Mouse (Mus musculus) intestine, embryonic 14.5 days (tissue): Measurements from ENCODE around the gene Gm48552. TPM values are rescaled to one million over a fixed set of nuclear protein-coding genes. Genes with fewer than 3 reads are reported as not detected.

ENCODE experiments used
- ATAC-seq: fragments of 200-750 bp; cut with Nextera tagmentation; replicated peaks from 2 replicates; pipeline ENCODE4 v1.8.0; 2017; ENCODE audit warnings: low read depth, moderate number of reproducible peaks, moderate TSS enrichment, moderate library complexity; ENCODE audit not compliant: low FRiP score, low TSS enrichment
- DNase-seq: peaks from one replicate; pipeline ENCODE4 v3.0.0-alpha.2; 2018; ENCODE audit warnings: low spot score
- H3K27ac ChIP-seq: fragments of 300-500 bp; sonication (generic); 2 replicates; pipeline ENCODE4 v1.5.1; 2014; ENCODE audit warnings: low read depth, mild to moderate bottlenecking, control low read depth
- H3K27me3 ChIP-seq: fragments of 300-500 bp; sonication (generic); replicated peaks from 2 replicates; pipeline ENCODE4 v1.6.1; 2014; ENCODE audit warnings: low read length, control low read depth; ENCODE audit not compliant: control insufficient read depth, insufficient read depth
- H3K36me3 ChIP-seq: fragments of 300-500 bp; sonication (generic); 2 replicates; pipeline ENCODE4 v1.6.1; 2014; ENCODE audit warnings: low read length, control low read depth; ENCODE audit not compliant: control insufficient read depth, insufficient read depth
- H3K4me1 ChIP-seq: fragments of 300-500 bp; sonication (generic); replicated peaks from 2 replicates; pipeline ENCODE4 v1.6.1; 2014; ENCODE audit warnings: low read length, control low read depth, mixed read lengths; ENCODE audit not compliant: control insufficient read depth, insufficient read depth
- H3K4me2 ChIP-seq: fragments of 300-500 bp; sonication (generic); 2 replicates; pipeline ENCODE4 v1.6.1; 2014; ENCODE audit warnings: low read length
- H3K4me3 ChIP-seq: fragments of 300-500 bp; sonication (generic); 2 replicates; pipeline ENCODE4 v1.5.1; 2014; ENCODE audit warnings: low read depth, low read length, control low read depth, mixed read lengths
- H3K9ac ChIP-seq: fragments of 300-500 bp; sonication (generic); 2 replicates; pipeline ENCODE4 v1.6.1; 2014; ENCODE audit warnings: mild to moderate bottlenecking, low read length
- H3K9me3 ChIP-seq: fragments of 300-500 bp; sonication (generic); 2 replicates; pipeline ENCODE4 v1.6.1; 2016; ENCODE audit warnings: low read length, control low read depth; ENCODE audit not compliant: control insufficient read depth
- WGBS: fragments of 180-500 bp; shearing (Covaris S2); extraction: QIAGEN DNeasy Blood & Tissue Kit; methylation state at CpG from one replicate; pipeline ENCODE4 v1.1.7; 2014; 5-methylcytosine and 5-hydroxymethylcytosine counted together
- polyA plus RNA-seq: library from polyadenylated mRNA; unstranded; fragments of >200 nt; fragmentation: Nextera tagmentation; extraction: Ambion mirVana; gene quantifications from 2 replicates; pipeline ENCODE4 v1.2.1, GENCODE M21; 2014

Gene Gm48552
- 0.37 and 0.44 TPM in 2 replicates for polyA plus RNA-seq

- H3K4me1 ChIP-seq = peaks cover 26% of the 10 kb centered on the region
- H3K36me3 ChIP-seq = peaks cover 32% of the 10 kb centered on the region
- no peaks in the 10 kb centered on the region for H3K27me3 ChIP-seq
- no peak within 1 kb of the TSS for H3K4me3 ChIP-seq
- H3K9me3 ChIP-seq = no peaks in the 10 kb centered on the region
- H3K9ac ChIP-seq = no peak within 1 kb of the TSS
- DNase-seq = no peak
- H3K4me2 ChIP-seq = no peak within 1 kb of the TSS
- ATAC-seq = no peak
- 50% methylated on average over 5 of the region's 5 CpGs for WGBS
- H3K27ac ChIP-seq = no peak within 1 kb of the TSS
Measured at GRCm38 (mm10) chr10:81388505-81389055, at the start of gene Gm48552. TSS of gene Gm48552 (plus strand) at chr10:81389005.

GRCm38 (mm10) chr10:81340551-81341332, 48.1 kb upstream of the Gm48552 start:
- Histone ChIP-seq H3K9ac (no peak overlapping the region), H3K4me2 (no peak overlapping the region), H3K4me3 (no peak overlapping the region), H3K27ac (no peak overlapping the region), H3K27me3 (peaks cover 36% of the 10 kb centered on the region), H3K36me3 (no peaks in the 10 kb centered on the region), H3K4me1 (peaks cover 19% of the 10 kb centered on the region), H3K9me3 (no peaks in the 10 kb centered on the region)
- no peak for ATAC-seq
- no peak for DNase-seq
- WGBS = 43% methylated on average over 17 of the region's 17 CpGs

- H3K4me2 ChIP-seq = no peak overlapping the region
- no peak overlapping the region for H3K9ac ChIP-seq
- H3K27me3 ChIP-seq = peaks cover 36% of the 10 kb centered on the region
- no peak overlapping the region for H3K27ac ChIP-seq
- no peak for ATAC-seq
- no peaks in the 10 kb centered on the region for H3K9me3 ChIP-seq
- whole genome bisulfite sequencing = 34% methylated on average over 16 of the region's 16 CpGs
- no peaks in the 10 kb centered on the region for H3K36me3 ChIP-seq
- peaks cover 15% of the 10 kb centered on the region for H3K4me1 ChIP-seq
- peak; percentile 87 for DNase-seq
- no peak overlapping the region for H3K4me3 ChIP-seq
Measured at GRCm38 (mm10) chr10:81341333-81341949, 47.4 kb upstream of the Gm48552 start.

- peaks cover 6% of the 10 kb centered on the region for H3K36me3 ChIP-seq
- no peaks in the 10 kb centered on the region for H3K9me3 ChIP-seq
- peak within 1 kb of the TSS; percentile 44 for H3K4me3 ChIP-seq
- peaks cover 33% of the 10 kb centered on the region for H3K27me3 ChIP-seq
- ATAC-seq (no peak), DNase-seq (no peak)
- H3K9ac ChIP-seq = peak within 1 kb of the TSS; percentile 48
- H3K4me1 ChIP-seq = peaks cover 22% of the 10 kb centered on the region
- peak within 1 kb of the TSS; percentile 84 for H3K4me2 ChIP-seq
- H3K27ac ChIP-seq = no peak within 1 kb of the TSS
- WGBS = 4% methylated on average over 56 of the region's 67 CpGs
Measured at GRCm38 (mm10) chr10:81342686-81343505, 45.9 kb upstream of the Gm48552 start, which contains the start of gene Gipc3. TSS of gene Gipc3 (minus strand) at chr10:81343266.

DNA sequence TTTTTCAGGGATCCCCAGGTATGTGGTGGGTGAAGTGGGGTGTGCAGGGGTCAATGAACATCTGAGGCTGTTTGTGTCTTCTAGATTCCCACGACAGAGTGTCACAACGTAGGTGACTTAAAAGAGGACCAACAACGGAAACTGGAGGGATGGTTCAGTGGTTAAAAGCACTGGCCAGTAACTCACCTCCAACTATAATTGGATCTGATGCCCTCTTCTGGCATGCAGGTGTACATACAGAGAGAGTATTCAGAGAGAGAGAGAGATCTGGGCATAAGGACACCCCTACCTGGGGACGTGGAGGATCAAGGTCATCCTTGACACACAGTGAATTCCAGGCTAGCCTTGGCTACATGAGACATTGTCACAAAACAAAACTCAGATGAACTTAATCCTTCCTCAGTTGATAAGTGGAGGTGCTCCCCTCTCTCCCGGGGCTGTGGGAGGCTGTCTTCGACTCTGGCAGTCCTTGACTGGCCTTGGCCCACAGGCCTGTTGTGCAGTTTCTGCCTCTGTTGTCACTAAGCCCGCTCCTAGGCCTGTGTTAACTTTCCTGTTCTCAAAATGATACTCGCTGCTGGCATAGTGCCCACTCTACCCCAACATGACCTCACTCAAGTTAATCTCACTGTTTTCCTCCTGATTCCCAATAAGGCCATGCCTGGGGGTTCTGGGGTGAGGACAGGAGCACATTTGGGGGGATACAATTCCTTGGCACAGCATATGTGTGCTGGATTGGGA, 44.2 kb upstream of the Gm48552 start:
- 51% methylated on average over 8 of the region's 8 CpGs for WGBS
- ATAC-seq = no peak

DNA sequence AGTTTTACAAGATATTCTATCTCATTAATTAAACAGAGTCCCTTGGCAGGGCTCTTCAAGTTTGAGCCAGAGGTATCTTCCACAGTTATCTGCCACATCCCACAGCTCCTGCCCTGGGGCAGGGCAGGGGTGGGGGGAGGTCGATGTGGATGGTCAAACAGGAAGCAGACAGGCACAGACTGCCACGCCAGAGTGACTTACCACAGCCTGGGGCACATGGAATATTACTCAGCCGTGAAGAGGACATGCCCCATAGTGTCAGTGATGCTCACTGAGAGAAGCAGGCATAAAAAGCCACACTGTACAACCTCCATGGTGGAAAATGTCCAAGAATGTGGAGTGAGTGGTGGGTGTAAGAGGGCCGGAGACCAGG, 43.7 kb upstream of the Gm48552 start:
- no peak overlapping the region for H3K27ac ChIP-seq
- no peaks in the 10 kb centered on the region for H3K9me3 ChIP-seq
- no peak overlapping the region for H3K4me3 ChIP-seq
- peaks cover 33% of the 10 kb centered on the region for H3K27me3 ChIP-seq
- H3K9ac ChIP-seq = no peak overlapping the region
- H3K36me3 ChIP-seq = peaks cover 6% of the 10 kb centered on the region
- H3K4me1 ChIP-seq = peaks cover 34% of the 10 kb centered on the region
- 89% methylated on average over 4 of the region's 4 CpGs for WGBS
- DNase-seq (no peak), ATAC-seq (no peak)
- no peak overlapping the region for H3K4me2 ChIP-seq

More for the DNA sequence above, 44.2 kb upstream of the Gm48552 start:
- DNase-seq = no peak
- Histone ChIP-seq H3K4me3 (no peak overlapping the region), H3K9me3 (no peaks in the 10 kb centered on the region), H3K36me3 (peaks cover 6% of the 10 kb centered on the region), H3K9ac (no peak overlapping the region), H3K27ac (no peak overlapping the region), H3K27me3 (peaks cover 33% of the 10 kb centered on the region), H3K4me2 (no peak overlapping the region), H3K4me1 (peaks cover 32% of the 10 kb centered on the region)

GRCm38 (mm10) chr10:81346453-81347067, 42.2 kb upstream of the Gm48552 start:
- Histone ChIP-seq H3K27me3 (peaks cover 33% of the 10 kb centered on the region), H3K9me3 (no peaks in the 10 kb centered on the region), H3K36me3 (peaks cover 6% of the 10 kb centered on the region), H3K4me1 (peaks cover 31% of the 10 kb centered on the region), H3K4me3 (peak overlapping the region; percentile 17; the same call in 1 of the 2 replicates), H3K4me2 (peak overlapping the region; percentile 47), H3K9ac (no peak overlapping the region), H3K27ac (no peak overlapping the region)
- DNase-seq (no peak), ATAC-seq (no peak; the same call in 1 of the 2 replicates)
- WGBS = 9% methylated on average over 54 of the region's 55 CpGs
